Mouse (Mus musculus) thymus, adult 2 months (tissue): Measurements from ENCODE around the gene Ccnl2.

Source experiments
- CTCF ChIP-seq: fragments of 200-500 bp; IDR thresholded peaks from 2 replicates; pipeline ENCODE4 v1.5.1; 2012; ENCODE audit warnings: mild to moderate bottlenecking, control low read depth, low read length, moderate library complexity, borderline replicate concordance; ENCODE audit not compliant: control insufficient read depth, poor library complexity, insufficient read depth; ENCODE audit errors: extremely low read depth
- POLR2A ChIP-seq: fragments of 200-500 bp; IDR thresholded peaks from 2 replicates; pipeline ENCODE4 v1.6.1; 2012; ENCODE audit warnings: mild to moderate bottlenecking, low read length, control low read depth, moderate library complexity; ENCODE audit not compliant: control insufficient read depth, poor library complexity, insufficient read depth; ENCODE audit errors: extremely low read depth

GRCm38 (mm10) chr4:155779498-155779897 lies 32.8 kb upstream of the Ccnl2 start:
- TF ChIP-seq CTCF, result no peak
- TF ChIP-seq POLR2A, result no peak
